Mouse (Mus musculus): Measurements from ENCODE around the gene Sept8.

Sept8 gene

GRCm38 (mm10) chr11:53585510-53585909, 66.5 kb downstream of the Sept8 start:
- no peak for DNase-seq

- DNase-seq, result no peak
These were observed 69.2 kb downstream of the Sept8 start for GRCm38 (mm10) chr11:53588279-53588678.

GRCm38 (mm10) chr11:53590368-53590768, 71.3 kb downstream of the Sept8 start:
- no peak for DNase-seq

GRCm38 (mm10) chr11:53591116-53591515, 72.1 kb downstream of the Sept8 start:
- DNase-seq, result no peak

Data from cerebellum, adult 9-11 months (tissue).